16 mouse cellular contexts compared by ENCODE assay signal in the genomic region with DNA sequence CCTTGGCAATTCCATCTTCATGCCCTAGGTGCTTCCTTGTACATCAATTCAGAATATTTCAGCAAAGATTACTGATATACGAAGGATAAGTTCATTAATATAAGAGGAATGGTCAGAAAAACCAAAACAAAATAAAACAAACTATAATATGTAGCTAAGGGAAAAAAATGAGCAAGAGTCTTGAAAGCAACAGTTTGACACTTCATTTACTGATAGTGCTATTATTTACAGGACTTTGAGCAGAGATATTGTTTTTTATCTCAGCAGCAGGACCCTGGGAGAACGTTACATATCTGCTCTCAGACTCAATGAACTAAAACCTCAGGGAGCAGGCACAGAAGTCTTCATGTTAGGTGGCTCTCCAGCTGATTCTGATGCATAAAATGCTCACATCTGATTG.
"Had no signal": no experiment of that assay in that cellular context is flagged by ENCODE, and none has a peak within 500 bp of the region (broad histone marks: within the 10 kb centered on the region; RNA-seq: fewer than 3 reads in every experiment).

No protein-coding gene starts in this region.

- H3K36me3 ChIP-seq: neural tube, embryonic 12.5 days; neural tube, embryonic 13.5 days; neural tube, embryonic 15.5 days; stomach, embryonic 15.5 days had no signal

- H3K9me3 ChIP-seq: neural tube, embryonic 12.5 days; neural tube, embryonic 13.5 days; neural tube, embryonic 15.5 days; stomach, embryonic 15.5 days had no signal

- H3K4me1 ChIP-seq: neural tube, embryonic 12.5 days; neural tube, embryonic 13.5 days; neural tube, embryonic 15.5 days; stomach, embryonic 15.5 days had no signal

- H3K4me2 ChIP-seq: neural tube, embryonic 12.5 days; neural tube, embryonic 13.5 days; neural tube, embryonic 15.5 days; stomach, embryonic 15.5 days had no signal

- H3K9ac ChIP-seq: neural tube, embryonic 12.5 days; neural tube, embryonic 13.5 days; neural tube, embryonic 15.5 days; stomach, embryonic 15.5 days had no signal

- DNase-seq: retina, postnatal 1 day; right cerebral cortex, adult 18-20 months; right cerebral cortex, postnatal 14 days; right cerebral cortex, postnatal 25 days; spleen, adult 18-20 months; thymus, adult 18-20 months; thymus, adult 2 months; thymus, postnatal 14 days; thymus, postnatal 25 days; thymus, postnatal 36 days; thymus, postnatal 4 days had no signal

- H3K27ac ChIP-seq: neural tube, embryonic 12.5 days; neural tube, embryonic 13.5 days; neural tube, embryonic 15.5 days; stomach, embryonic 15.5 days; stomach, postnatal 0 days had no signal

- H3K27me3 ChIP-seq: neural tube, embryonic 12.5 days; neural tube, embryonic 13.5 days; neural tube, embryonic 15.5 days; stomach, embryonic 15.5 days had no signal

- H3K4me3 ChIP-seq: neural tube, embryonic 12.5 days; neural tube, embryonic 13.5 days; neural tube, embryonic 15.5 days; stomach, embryonic 15.5 days had no signal
